Mouse (Mus musculus) 416B (cell line): ENCODE data around the gene Gpr85.

Experiments used
- DNase-seq: peaks from one replicate; pipeline ENCODE4 v3.0.0; 2011; ENCODE audit warnings: low read depth

Gene Gpr85

DNA sequence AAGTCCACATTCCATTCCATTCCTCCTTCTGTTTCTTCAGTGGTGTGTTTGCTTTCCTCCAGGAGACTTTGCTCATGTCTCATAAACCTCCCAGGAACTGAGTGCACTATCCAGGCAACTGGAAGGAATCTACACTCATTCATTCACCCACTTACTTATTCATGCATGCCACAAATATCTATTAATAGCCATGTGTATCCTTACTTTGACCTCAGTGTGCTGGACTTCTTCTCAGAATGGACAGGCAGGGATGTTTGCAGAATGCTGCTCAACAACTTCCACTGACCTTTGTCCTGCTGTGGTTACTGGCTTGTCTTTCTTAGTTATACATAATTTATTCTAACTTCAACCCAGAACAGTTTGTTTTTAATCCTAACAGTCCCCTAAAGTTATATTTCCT lies 23.1 kb downstream of the Gpr85 start:
- DNase-seq = no peak

DNA sequence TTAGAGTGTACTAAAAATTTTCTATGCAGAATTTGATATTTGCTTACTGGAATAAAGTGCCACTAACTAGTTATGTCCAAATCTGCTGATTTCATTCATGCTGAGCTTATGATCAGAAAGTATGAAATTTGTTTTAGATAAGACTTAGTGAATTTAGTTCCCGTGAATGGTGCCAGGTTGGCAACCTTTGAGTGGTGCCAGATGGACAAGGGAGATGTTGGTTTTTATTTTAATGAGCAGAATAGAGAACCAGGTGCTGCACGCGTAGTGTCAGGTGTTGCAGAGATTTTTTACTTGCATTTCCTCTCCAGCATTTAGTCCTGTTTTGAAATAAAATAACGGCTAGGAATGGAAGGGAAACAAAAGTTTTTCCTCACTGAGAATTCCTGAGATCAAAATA lies 27.6 kb downstream of the Gpr85 start:
- no peak for DNase-seq

DNA sequence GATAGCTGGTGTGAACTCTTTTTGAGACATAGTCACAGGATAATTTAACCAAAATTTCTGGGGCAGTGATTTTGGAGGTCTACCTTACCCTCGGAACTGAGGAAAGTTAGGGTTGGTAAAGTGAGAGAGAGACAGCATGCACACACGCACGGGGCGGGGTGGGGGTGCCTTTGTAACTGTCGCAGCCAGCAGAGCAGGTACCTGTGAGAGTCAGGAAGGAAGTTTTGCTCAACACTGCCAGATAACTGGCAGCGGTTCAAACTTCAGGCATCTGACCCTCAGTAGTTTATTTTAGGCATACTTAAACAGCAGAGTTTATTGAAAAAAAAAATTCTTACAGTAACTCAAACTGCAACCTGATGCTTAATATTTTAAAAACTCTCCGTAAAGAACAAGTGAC lies 39.7 kb downstream of the Gpr85 start:
- peak; percentile 75 for DNase-seq

DNA sequence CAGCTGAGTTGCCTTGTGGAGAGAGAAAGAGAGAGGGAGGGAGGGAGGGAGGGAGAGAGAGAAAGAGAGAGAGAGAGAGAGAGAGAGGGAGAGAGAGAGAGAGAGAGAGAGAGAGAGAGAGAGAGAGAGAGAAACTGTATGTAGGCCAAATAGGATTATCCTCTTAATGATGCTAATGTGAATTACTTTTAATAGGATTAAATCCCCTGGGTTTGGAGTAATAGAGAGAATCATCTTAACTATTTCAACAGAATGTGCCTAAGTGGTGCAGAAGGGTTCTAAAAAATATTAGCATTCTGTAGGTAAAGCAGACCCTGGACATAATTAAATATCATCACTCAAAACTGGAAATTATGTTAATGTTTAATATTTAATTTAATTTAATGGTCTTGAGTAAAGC lies 42.4 kb downstream of the Gpr85 start:
- no peak for DNase-seq
